Mouse (Mus musculus): ENCODE measurements around the gene Zfp574.

- TF ChIP-seq MAFK (IDR thresholded peaks at IDR 0.05; ENCODE audit: insufficient read depth, low read depth, low read length) (no peak), CHD2 (IDR thresholded peaks at IDR 0.05; ENCODE audit: low read depth, low read length) (no peak), ZNF384 (IDR thresholded peaks at IDR 0.05; ENCODE audit: low read depth, low read length) (no peak)
These were observed 486 bp downstream of the Zfp574 start for GRCm38 (mm10) chr7:25072716-25073390.
